8 mouse cellular contexts compared by ENCODE assay signal in the genomic region with DNA sequence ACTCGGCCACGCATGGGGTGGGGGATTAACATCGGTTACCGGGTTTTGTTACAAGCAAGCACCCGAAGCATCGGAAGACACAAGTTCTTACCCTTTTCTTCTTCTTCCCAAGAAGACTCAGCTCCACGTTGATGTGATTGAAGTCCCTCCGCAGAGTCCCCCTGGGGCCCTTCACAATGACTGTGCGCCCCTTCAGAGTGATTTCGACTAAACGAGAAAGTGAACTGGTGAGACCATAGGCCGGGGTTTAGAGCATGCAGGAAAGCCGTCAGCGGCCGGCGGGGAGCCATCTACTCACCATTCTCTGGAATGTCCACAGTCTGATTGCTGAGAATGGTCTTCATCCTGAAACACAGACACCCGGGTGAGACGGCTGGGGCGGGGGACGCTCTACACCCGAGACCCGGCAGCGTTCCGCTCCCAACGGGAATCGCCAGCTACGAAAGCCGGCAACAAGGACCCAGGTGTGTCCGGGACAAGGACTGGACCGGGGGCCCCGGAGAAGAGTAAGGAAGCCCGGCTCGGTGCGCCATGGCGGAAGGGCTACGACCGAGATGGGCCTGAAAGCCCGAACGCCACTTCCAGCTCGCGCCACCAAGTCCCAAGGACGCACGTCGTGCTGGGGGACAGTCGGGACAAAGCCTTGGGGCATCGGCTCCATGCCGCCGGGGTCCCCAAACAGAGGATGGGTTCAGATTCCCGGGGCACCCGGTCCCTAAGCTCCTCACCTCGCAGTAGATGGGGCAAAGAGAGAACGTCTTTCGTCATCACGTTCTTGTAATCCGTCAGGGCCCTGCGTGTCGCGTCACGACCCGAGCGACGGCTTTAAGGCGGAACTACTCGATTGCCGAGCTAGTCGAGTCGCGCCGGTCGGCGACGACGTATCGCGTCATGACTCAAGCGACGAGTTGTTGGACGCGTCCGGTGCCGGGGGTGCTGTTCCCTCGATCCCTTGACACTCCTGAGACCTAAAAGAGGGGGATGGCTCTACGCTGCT. TPM values are rescaled to one million over a fixed set of nuclear protein-coding genes. Genes with fewer than 3 reads are reported as not detected.
DNase-seq lines count a peak whose midpoint lies in the region; ATAC-seq and TF ChIP-seq lines count a peak whose summit lies in the region.

Gene Rpl9, minus strand, starts transcription at position 797 of the 997 bp plus-strand sequence.
Gene Lias, plus strand, starts transcription at position 850 of the 997 bp plus-strand sequence.

- ATAC-seq in frontal cortex, adult (ENCODE audit: low TSS enrichment) = peak; percentile 98
- ATAC-seq in lung, postnatal 0 days = peak; percentile 96

- peak; percentile 42; the same call in 1 of the 2 replicates for TF ChIP-seq EP300 in lung, postnatal 0 days (IDR thresholded peaks at IDR 0.05)

- peak within 1 kb of the TSS; percentile 99 for H3K9ac ChIP-seq in lung, postnatal 0 days (replicated peaks; ENCODE audit: low read depth)

- H3K4me1 ChIP-seq in hindbrain, embryonic 10.5 days (replicated peaks) = peaks cover 18% of the 10 kb centered on the region
- peaks cover 6% of the 10 kb centered on the region; the same call in 1 of the 2 replicates for H3K4me1 ChIP-seq in lung, postnatal 0 days (ENCODE audit: insufficient read depth, low read depth, low read length)

- DNase-seq in MN1 (ENCODE audit: low spot score) = peak; percentile 96
- peak; percentile 99 for DNase-seq in cerebellum, adult 9-10 months
- DNase-seq in hindbrain, embryonic 10.5 days (ENCODE audit: low spot score) = peak; percentile 98
- DNase-seq in layer of hippocampus, adult 9-11 months = peak; percentile 98
- peak; percentile 97 for DNase-seq in lung, postnatal 0 days (ENCODE audit: low spot score)
- DNase-seq in ovary, postnatal 14 days (ENCODE audit: low spot score) = peak; percentile 99
- peak; percentile 99 for DNase-seq in thymus, postnatal 14 days

- H3K27me3 ChIP-seq in hindbrain, embryonic 10.5 days (ENCODE audit: insufficient read depth, poor library complexity, severe bottlenecking) = no peaks in the 10 kb centered on the region
- H3K27me3 ChIP-seq in lung, postnatal 0 days (replicated peaks; ENCODE audit: insufficient read depth, low read length) = no peaks in the 10 kb centered on the region

- peak within 1 kb of the TSS; percentile 82 for H3K4me3 ChIP-seq in hindbrain, embryonic 10.5 days
- peak within 1 kb of the TSS; percentile 94 for H3K4me3 ChIP-seq in lung, postnatal 0 days (ENCODE audit: low read depth, low read length)

- H3K27ac ChIP-seq in hindbrain, embryonic 10.5 days = peak within 1 kb of the TSS; percentile 96
- H3K27ac ChIP-seq in lung, postnatal 0 days (ENCODE audit: low read length) = peak within 1 kb of the TSS; percentile 93

- H3K9me3 ChIP-seq in hindbrain, embryonic 10.5 days = no peaks in the 10 kb centered on the region
- H3K9me3 ChIP-seq in lung, postnatal 0 days (ENCODE audit: low read length) = no peaks in the 10 kb centered on the region

- TF ChIP-seq CTCF in lung, postnatal 0 days (IDR thresholded peaks at IDR 0.05) = no peak

- WGBS in hindbrain, embryonic 10.5 days = under 1% methylated on average over 83 of the region's 83 CpGs
- WGBS in lung, postnatal 0 days = under 1% methylated on average over 79 of the region's 83 CpGs

- H3K4me2 ChIP-seq in lung, postnatal 0 days (replicated peaks; ENCODE audit: low read depth, low read length) = peak within 1 kb of the TSS; percentile 67

- H3K36me3 ChIP-seq in hindbrain, embryonic 10.5 days = peaks cover 54% of the 10 kb centered on the region
- peaks cover 12% of the 10 kb centered on the region; the same call in 1 of the 2 replicates for H3K36me3 ChIP-seq in lung, postnatal 0 days (ENCODE audit: insufficient read depth, low read length)

RNA-seq across cellular contexts. Expression of gene Rpl9, which starts in this region (rescaled TPM):
- 863 and 960 TPM in 2 replicates for polyA plus RNA-seq in hindbrain, embryonic 10.5 days (2016; fragmentation: Nextera tagmentation; extraction: Ambion mirVana)
- 798 and 851 TPM in 2 replicates for polyA plus RNA-seq in lung, postnatal 0 days (2015; fragmentation: Nextera tagmentation; extraction: Ambion mirVana)

RNA-seq across cellular contexts. Expression of gene Lias, which starts in this region (rescaled TPM):
- 60.5 and 67.9 TPM in 2 replicates for polyA plus RNA-seq in hindbrain, embryonic 10.5 days (2016; fragmentation: Nextera tagmentation; extraction: Ambion mirVana)
- 38.6 and 42.8 TPM in 2 replicates for polyA plus RNA-seq in lung, postnatal 0 days (2015; fragmentation: Nextera tagmentation; extraction: Ambion mirVana)

Comparison
In these comparisons a context has a peak if more than half of its experiments do, and no peak if none do; other contexts are left out.
1. Peak in every context shown above with its lines: DNase-seq, ATAC-seq, H3K4me3 ChIP-seq and H3K27ac ChIP-seq.